Mouse (Mus musculus): ENCODE results near the gene Tns1.

Gene Tns1

DNA sequence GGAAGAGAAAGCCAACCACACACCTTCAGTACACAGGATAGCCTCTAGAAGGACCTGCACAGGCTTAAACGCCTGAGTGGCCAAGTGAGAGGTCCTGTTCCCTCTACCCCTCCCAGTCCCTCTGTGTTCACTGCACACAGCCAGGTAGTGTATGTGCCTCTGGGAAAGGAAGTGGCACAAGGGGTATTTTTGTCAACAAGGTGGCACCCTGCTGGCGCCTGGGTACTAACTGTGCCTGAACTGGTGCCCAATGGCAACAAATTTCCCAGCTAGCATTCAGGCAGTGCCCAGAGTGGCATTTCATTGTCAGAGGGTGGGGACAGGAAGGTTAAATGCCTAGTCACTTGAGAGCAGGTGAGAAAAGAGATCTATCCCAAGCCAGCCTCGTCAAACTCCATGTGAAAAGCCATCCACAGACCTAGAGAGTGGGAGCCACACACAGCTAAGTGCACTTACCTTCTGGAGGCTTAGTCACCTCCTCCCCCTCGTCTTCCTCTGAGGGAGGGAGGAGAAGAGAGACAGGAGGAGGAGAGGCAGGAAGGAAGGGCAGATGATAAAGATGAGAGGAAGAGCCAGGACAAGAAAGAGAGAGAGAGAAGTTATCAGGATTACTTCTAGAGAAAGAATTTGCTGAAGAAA lies 188.7 kb downstream of the Tns1 start:
- no peak for DNase-seq (ENCODE audit: low spot score)

DNA sequence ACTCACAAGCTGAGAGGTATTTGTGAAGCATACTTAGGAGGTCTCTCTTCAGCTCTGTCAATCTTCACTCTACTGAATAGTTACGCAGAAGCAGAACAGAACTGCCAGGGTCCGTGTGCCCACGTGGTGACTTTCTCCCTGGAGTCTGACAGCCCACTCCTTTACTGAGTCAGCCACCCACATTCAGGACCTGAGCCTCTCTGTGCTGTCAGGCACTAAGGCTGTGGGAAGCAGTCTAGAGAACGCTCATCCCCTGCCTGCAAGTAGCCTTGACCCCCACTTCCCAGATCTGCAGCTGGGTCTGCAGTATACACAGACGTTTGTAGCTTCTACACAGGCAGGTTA lies 191.1 kb downstream of the Tns1 start:
- DNase-seq (ENCODE audit: low spot score): no peak

- peak; percentile 23 for DNase-seq (ENCODE audit: low spot score)
These were observed 191.7 kb downstream of the Tns1 start for GRCm38 (mm10) chr1:73932421-73933145.

GRCm38 (mm10) chr1:73931851-73932250 lies 192.4 kb downstream of the Tns1 start:
- DNase-seq (ENCODE audit: low spot score): no peak

- DNase-seq (ENCODE audit: low spot score): no peak
These were observed 193.7 kb downstream of the Tns1 start for GRCm38 (mm10) chr1:73930411-73931134.

GRCm38 (mm10) chr1:73929952-73930329 lies 194.3 kb downstream of the Tns1 start:
- DNase-seq (ENCODE audit: low spot score): no peak

GRCm38 (mm10) chr1:73929211-73929951 lies 194.9 kb downstream of the Tns1 start:
- no peak for DNase-seq (ENCODE audit: low spot score)

DNA sequence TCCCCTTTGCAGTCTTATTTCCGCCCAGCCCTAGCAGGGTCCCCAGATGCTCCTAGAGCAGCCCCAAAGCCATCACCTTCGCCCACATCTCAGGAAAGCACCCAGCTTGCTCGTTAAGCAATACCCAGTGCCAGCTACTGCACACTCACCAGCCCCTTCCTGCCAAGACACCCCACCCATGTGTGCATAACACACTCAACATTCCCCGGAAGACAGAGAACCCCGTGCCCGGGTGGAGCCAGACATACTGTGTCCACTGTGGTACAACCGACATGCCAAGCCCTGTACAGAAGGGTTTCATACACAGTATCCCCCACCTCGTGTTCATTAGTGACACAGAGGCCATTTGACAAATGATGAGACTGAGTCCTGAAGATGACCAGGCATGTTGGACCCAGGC lies 195.9 kb downstream of the Tns1 start:
- no peak for DNase-seq (ENCODE audit: low spot score)

- DNase-seq (ENCODE audit: low spot score): no peak
These were observed 196.4 kb downstream of the Tns1 start for GRCm38 (mm10) chr1:73927819-73928218.

- DNase-seq (ENCODE audit: low spot score): no peak
These were observed 198.0 kb downstream of the Tns1 start for GRCm38 (mm10) chr1:73926279-73926678.

DNA sequence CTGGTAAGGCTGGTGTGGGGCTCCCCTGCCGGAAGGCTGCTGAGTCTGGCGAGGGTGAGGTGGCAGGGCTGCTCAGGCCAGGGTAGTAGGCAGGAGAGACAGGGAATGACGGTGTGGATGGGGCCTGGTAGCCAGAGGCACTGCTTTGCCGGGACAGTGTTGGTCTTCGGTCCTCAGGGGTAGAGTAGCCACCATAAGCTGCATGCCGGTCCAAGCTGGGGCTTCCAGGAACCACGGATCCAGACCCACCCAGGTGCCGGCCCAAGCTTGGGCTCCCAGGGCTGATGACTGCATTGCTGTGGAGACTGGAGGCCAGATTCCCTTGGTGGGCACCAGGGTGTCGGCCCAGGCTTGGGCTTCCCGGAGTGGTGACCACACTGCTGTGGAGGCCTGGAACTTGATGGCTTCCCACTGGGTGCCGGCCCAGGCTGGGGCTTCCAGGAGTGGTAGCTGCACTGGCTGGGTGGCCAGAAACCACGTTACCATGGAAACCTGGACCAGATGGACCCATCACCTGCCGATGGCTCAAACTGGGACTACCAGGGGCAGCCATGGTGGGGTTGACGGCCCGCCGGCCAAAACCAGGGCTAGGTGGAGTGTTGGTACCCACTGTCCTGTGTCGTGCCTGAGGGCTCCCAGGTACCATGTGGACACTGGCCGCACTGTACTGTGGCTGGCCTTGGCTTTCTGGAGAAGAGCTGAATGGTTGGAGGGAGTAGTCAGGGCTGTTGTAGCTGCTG lies 199.2 kb downstream of the Tns1 start:
- DNase-seq (ENCODE audit: low spot score): no peak

DNA sequence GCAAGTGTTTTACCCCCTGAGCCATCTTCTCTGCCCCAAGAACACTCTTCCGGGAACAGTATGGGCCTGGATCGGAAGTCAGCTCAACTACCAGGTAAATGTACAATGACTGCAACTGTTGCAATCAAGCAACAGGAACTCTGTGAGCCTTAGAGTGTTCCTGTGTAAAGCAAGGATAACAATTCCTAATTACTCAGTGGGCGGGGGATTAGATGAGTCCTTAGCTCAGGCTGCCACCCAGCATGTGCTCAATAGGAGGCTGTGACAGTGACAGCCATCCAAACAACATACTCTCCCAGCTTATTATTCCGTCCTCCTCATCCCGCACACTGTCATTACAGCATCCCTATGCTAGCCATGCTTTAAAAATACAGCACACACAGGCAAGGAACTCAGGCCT lies 200.0 kb downstream of the Tns1 start:
- no peak for DNase-seq (ENCODE audit: low spot score)

DNA sequence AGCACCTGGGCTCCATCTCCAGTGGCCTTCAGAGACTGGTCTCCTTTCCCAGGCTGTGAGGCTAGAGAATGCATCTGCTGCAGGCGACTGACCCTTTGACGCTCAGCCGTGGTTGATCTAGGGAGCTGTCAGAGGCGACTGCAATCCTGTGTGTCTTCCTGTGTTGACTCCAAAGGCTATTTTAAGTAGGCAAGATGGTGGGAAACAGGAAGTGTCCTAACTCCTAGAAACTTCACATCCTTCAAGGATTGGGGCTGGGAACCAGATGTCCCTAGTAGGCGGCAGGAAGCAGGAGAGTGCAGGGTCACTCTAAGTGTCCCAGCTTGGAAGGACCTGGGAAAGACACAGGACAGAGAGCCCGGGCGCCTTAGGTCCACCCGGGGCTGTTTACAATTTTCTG lies 201.1 kb downstream of the Tns1 start:
- no peak for DNase-seq (ENCODE audit: low spot score)

DNA sequence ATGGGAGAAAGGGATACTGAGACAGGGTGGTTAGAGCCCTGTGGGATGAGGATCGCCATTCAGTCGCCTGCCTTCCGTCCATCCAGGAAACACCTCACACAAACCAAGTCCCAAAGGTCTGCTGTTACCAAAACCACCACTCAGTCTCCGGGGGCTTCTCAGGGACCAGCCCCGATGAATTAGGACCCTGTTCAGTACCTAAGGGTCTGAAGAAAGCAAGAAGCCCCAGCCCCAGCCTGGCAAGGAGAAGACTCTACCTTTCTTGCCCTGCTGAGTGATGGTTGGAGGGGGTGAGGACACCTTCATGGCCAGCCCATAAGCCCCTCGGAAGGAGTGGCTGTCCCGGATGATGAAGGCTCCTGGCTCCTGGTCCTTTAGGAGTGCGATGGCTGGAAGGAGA lies 203.5 kb downstream of the Tns1 start:
- no peak for DNase-seq (ENCODE audit: low spot score)

DNA sequence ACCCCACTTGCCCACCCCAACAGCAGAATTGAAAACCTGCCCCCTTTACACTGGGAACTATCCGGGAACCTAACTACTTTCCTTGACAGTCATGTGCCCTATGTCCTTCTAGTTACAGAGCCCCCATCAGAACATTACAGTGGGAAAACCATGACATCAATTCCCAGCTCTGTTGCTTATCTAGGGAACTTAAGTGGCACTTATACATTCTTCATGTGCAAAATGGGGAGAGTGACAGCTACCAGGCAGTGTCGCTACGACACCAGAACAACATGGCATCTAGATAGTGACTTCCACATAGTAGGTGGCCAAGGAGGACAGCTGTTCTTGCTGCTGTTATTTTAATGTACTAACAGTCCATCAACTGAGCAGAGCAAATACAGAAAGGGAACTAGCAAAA lies 204.3 kb downstream of the Tns1 start:
- DNase-seq (ENCODE audit: low spot score): no peak

DNA sequence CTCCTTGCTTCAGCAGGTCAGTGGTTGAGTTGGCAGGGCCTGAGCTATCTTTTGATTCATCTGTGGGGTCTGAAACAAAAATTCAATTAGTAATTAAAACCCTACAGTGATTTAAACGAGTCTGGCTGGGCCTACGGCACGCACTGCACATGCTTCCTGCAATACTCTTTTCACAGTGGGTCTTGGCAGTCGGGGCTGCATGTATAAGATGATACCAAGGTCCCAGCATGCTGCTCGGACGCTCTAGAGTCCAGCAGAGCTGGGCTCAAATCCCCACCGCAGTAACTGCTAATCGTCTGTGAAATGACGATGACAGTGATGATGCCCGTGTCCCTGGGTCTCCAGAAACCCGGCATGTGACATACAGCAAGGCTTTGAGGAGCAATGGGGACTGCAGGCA lies 206.2 kb downstream of the Tns1 start:
- DNase-seq (ENCODE audit: low spot score): no peak

- DNase-seq (ENCODE audit: low spot score): no peak
These were observed 208.0 kb downstream of the Tns1 start for GRCm38 (mm10) chr1:73916298-73916697.

DNA sequence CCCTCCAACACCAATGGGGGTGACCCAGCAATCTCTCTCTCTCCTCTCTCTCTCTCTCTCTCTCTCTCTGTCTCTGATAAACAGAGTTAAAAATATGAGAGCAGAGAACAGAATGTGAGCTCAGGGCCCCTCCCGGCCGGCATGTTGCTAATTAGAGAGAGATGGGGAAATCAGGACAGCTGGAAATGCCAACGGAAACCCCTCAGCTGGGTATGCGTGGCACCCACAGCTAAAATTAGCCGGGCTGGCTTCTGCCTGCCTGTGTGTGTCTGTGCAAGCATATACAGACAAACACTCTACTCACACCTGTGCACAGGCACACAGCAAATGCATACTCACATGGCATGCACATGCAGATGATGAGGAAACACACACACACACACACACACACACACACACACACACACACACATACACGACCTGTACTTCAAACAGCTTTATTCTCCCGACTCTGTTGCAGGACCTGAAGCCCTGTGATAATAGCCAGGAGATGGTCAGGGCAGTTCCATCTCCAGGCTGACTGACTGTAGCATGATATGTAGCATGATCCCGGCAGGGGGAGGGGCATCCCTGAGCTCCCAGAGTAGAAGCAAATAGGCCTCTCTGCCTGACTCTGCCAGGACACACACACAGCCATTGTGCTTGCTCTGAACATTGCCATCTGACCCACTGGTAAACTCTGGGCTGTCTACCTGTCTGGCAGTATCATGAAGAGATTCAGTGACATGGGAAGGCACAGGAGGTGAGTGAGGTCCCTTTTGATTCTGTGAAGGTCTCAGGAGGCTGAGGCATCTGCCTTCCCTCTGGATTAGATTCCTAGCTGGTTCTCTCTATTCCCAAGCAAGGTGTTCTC lies 208.8 kb downstream of the Tns1 start:
- no peak for DNase-seq (ENCODE audit: low spot score)

- no peak for DNase-seq (ENCODE audit: low spot score)
These were observed 210.2 kb downstream of the Tns1 start for GRCm38 (mm10) chr1:73914076-73914475.

- DNase-seq (ENCODE audit: low spot score): no peak
These were observed 210.9 kb downstream of the Tns1 start for GRCm38 (mm10) chr1:73913071-73914005.

All from urinary bladder, postnatal 25 days (tissue).